Comparison of ENCODE assay signal across 7 mouse cellular contexts in the genomic region with DNA sequence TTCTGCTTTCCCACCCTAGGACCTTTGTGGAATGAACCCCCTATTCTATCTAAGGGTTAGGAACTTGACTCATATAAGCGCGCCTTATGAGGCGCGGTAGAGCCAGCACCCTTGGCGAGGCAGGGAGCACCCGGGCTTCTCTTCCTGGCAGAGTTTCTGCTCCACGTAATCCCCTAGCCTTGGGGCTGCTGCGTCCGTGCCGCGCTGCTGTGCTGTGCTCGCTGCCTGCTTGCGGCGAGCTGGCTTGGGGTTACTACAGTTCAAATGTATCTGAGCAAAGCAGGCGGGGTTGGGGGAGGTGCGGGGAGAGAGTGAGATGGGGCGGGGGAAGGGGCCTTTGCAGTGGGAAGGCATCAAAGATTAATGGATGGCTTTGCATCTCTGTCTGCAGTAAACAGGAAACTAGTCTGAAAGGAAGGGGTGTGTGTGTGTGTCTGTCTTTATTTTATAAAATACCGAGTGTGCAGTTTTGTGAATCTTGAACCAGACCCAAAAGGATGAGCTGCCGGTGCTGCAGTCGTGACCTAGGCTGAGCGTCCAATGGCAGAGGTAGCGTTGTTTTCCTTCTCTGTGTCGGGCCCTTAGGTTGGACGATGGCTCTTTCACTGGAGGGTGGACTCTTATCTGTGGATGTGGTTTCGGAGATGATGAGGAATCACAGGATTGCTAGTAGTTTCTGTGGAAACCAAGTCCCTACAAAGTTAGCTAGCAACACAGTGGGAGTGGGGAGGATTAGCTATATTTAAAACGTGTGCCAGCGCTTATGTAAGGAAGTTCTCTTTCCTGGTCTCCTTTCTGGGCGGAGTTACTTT. TPM values are rescaled to one million over a fixed set of nuclear protein-coding genes. Genes with fewer than 3 reads are reported as not detected.
DNase-seq lines count a peak whose midpoint lies in the region; ATAC-seq and TF ChIP-seq lines count a peak whose summit lies in the region.

No protein-coding gene starts in this region.

- peak; percentile 28; the same call in 1 of the 2 replicates for TF ChIP-seq POLR2A in small intestine, adult 2 months (IDR thresholded peaks at IDR 0.05; ENCODE audit: low read depth, low read length)

- peak; percentile 63 for ATAC-seq in granulocyte monocyte progenitor cell, adult 5-6 weeks (replicated peaks; ENCODE audit: poor library complexity, severe bottlenecking)
- peak; percentile 91 for ATAC-seq in midbrain, embryonic 12.5 days (ENCODE audit: low FRiP score, low read depth)

- H3K4me2 ChIP-seq in midbrain, embryonic 12.5 days (replicated peaks): peak overlapping the region; percentile 77

- H3K9me3 ChIP-seq in embryonic facial prominence, embryonic 10.5 days: no peaks in the 10 kb centered on the region
- H3K9me3 ChIP-seq in limb, embryonic 10.5 days (replicated peaks): no peaks in the 10 kb centered on the region
- no peaks in the 10 kb centered on the region for H3K9me3 ChIP-seq in midbrain, embryonic 12.5 days

- peak; percentile 88 for DNase-seq in adrenal gland, adult 8-10 months
- DNase-seq in embryonic facial prominence, embryonic 10.5 days (ENCODE audit: low spot score): peak; percentile 88
- DNase-seq in kidney, adult 11 months: peak; percentile 78
- DNase-seq in limb, embryonic 10.5 days (ENCODE audit: low spot score): peak; percentile 83

- H3K4me3 ChIP-seq in embryonic facial prominence, embryonic 10.5 days: peak overlapping the region; percentile 98
- H3K4me3 ChIP-seq in limb, embryonic 10.5 days: peak overlapping the region; percentile 99
- peak overlapping the region; percentile 96 for H3K4me3 ChIP-seq in midbrain, embryonic 12.5 days
- H3K4me3 ChIP-seq in small intestine, adult 2 months (ENCODE audit: low read depth, low read length): peak overlapping the region; percentile 84

- H3K27ac ChIP-seq in embryonic facial prominence, embryonic 10.5 days (replicated peaks): peak overlapping the region; percentile 100
- peak overlapping the region; percentile 100 for H3K27ac ChIP-seq in limb, embryonic 10.5 days
- peak overlapping the region; percentile 98 for H3K27ac ChIP-seq in midbrain, embryonic 12.5 days (replicated peaks)
- peak overlapping the region; percentile 46 for H3K27ac ChIP-seq in small intestine, adult 2 months (ENCODE audit: insufficient read depth, low read depth, low read length)

- peak overlapping the region; percentile 98 for H3K9ac ChIP-seq in midbrain, embryonic 12.5 days (replicated peaks)

- H3K27me3 ChIP-seq in embryonic facial prominence, embryonic 10.5 days (replicated peaks; ENCODE audit: low read depth, poor library complexity, severe bottlenecking): no peaks in the 10 kb centered on the region
- H3K27me3 ChIP-seq in limb, embryonic 10.5 days (ENCODE audit: low read depth, poor library complexity, severe bottlenecking): no peaks in the 10 kb centered on the region
- H3K27me3 ChIP-seq in midbrain, embryonic 12.5 days: no peaks in the 10 kb centered on the region
- no peaks in the 10 kb centered on the region for H3K27me3 ChIP-seq in small intestine, adult 2 months (ENCODE audit: control insufficient read depth, insufficient read depth, low read length)

- WGBS in embryonic facial prominence, embryonic 10.5 days: under 1% methylated on average over 28 of the region's 28 CpGs
- WGBS in limb, embryonic 10.5 days: under 1% methylated on average over 28 of the region's 28 CpGs
- WGBS in midbrain, embryonic 12.5 days: under 1% methylated on average over 28 of the region's 28 CpGs
- WGBS in small intestine, adult 2 months: 1% methylated on average over 28 of the region's 28 CpGs

- H3K4me1 ChIP-seq in embryonic facial prominence, embryonic 10.5 days: peaks cover 27% of the 10 kb centered on the region
- peaks cover 24% of the 10 kb centered on the region for H3K4me1 ChIP-seq in limb, embryonic 10.5 days
- peaks cover 15% of the 10 kb centered on the region for H3K4me1 ChIP-seq in midbrain, embryonic 12.5 days
- H3K4me1 ChIP-seq in small intestine, adult 2 months (ENCODE audit: control insufficient read depth, insufficient read depth, insufficient read length, low read length): peaks cover 3% of the 10 kb centered on the region

- peaks cover 18% of the 10 kb centered on the region for H3K36me3 ChIP-seq in embryonic facial prominence, embryonic 10.5 days (replicated peaks)
- peaks cover 15% of the 10 kb centered on the region for H3K36me3 ChIP-seq in limb, embryonic 10.5 days
- peaks cover 8% of the 10 kb centered on the region for H3K36me3 ChIP-seq in midbrain, embryonic 12.5 days
- H3K36me3 ChIP-seq in small intestine, adult 2 months (ENCODE audit: control insufficient read depth, insufficient read depth, low read length): peaks cover 8% of the 10 kb centered on the region

- TF ChIP-seq CTCF in small intestine, adult 2 months (IDR thresholded peaks at IDR 0.05; ENCODE audit: extremely low read depth, insufficient read length, insufficient replicate concordance, low read depth, low read length): no peak

RNA-seq across cellular contexts. Expression of a gene that starts 1.4 kb away (rescaled TPM):
- total RNA-seq in adrenal gland, adult 8-10 months (2022): 10 to 100 TPM; 81.6 to 96.2 (median 89.6) TPM
- polyA plus RNA-seq in embryonic facial prominence, embryonic 10.5 days (2016; fragmentation: Nextera tagmentation; extraction: Ambion mirVana): 87.3 and 90.3 TPM in 2 replicates
- total RNA-seq in granulocyte monocyte progenitor cell, adult 5-6 weeks (2014; fragmentation: Nextera tagmentation): 18.9 and 20.7 TPM in 2 replicates
- total RNA-seq in granulocyte monocyte progenitor cell, adult 5-6 weeks (2017): 18.2 and 22.2 TPM in 2 replicates
- 76.7 and 89.2 TPM in 2 replicates for polyA plus RNA-seq in limb, embryonic 10.5 days (2016; fragmentation: Nextera tagmentation; extraction: Ambion mirVana)
- polyA plus RNA-seq in midbrain, embryonic 12.5 days (2016; fragmentation: Nextera tagmentation; extraction: Ambion mirVana): 158 and 159 TPM in 2 replicates
- 41.3 and 56.0 TPM in 2 replicates for polyA plus RNA-seq in small intestine, adult 2 months (2012; rRNA removed)

RNA-seq across cellular contexts. Expression of a gene that starts 49.9 kb away (rescaled TPM):
- 10 to 100 TPM; 35.1 to 58.6 (median 50.5) TPM for total RNA-seq in adrenal gland, adult 8-10 months (2022)
- polyA plus RNA-seq in embryonic facial prominence, embryonic 10.5 days (2016; fragmentation: Nextera tagmentation; extraction: Ambion mirVana): 71.1 and 71.6 TPM in 2 replicates
- 8.4 and 9.3 TPM in 2 replicates for total RNA-seq in granulocyte monocyte progenitor cell, adult 5-6 weeks (2014; fragmentation: Nextera tagmentation)
- total RNA-seq in granulocyte monocyte progenitor cell, adult 5-6 weeks (2017): 4.7 and 12.6 TPM in 2 replicates
- polyA plus RNA-seq in limb, embryonic 10.5 days (2016; fragmentation: Nextera tagmentation; extraction: Ambion mirVana): 75.3 and 84.8 TPM in 2 replicates
- polyA plus RNA-seq in midbrain, embryonic 12.5 days (2016; fragmentation: Nextera tagmentation; extraction: Ambion mirVana): 68.4 and 71.5 TPM in 2 replicates
- 1.9 and 3.1 TPM in 2 replicates for polyA plus RNA-seq in small intestine, adult 2 months (2012; rRNA removed)

Comparison
In these comparisons a context has a peak if more than half of its experiments do, and no peak if none do; other contexts are left out.
1. Peak in every context shown above with its lines: DNase-seq, ATAC-seq, H3K4me3 ChIP-seq and H3K27ac ChIP-seq.
2. H3K27ac ChIP-seq: peak in every context shown above with its lines; median percentile 100 in embryonic facial prominence, embryonic 10.5 days; 100 in limb, embryonic 10.5 days; 98 in midbrain, embryonic 12.5 days; 46 in small intestine, adult 2 months.
3. RNA of a gene that starts 49.9 kb away (polyA plus RNA-seq): 75.3 to 84.8 TPM in limb, embryonic 10.5 days, 71.1 to 71.6 TPM in embryonic facial prominence, embryonic 10.5 days and 68.4 to 71.5 TPM in midbrain, embryonic 12.5 days; 1.9 to 3.1 TPM in small intestine, adult 2 months; every median in the first group is over 10 times any median in the second.